Mouse (Mus musculus): ENCODE measurements around the gene Tmem106a.

Gene Tmem106a

GRCm38 (mm10) chr11:101640857-101641709, 59.0 kb downstream of the Tmem106a start:
- peak; percentile 74 to 78 for DNase-seq (ENCODE audit: low spot score in 2 of 2)
